Mouse (Mus musculus) lung, postnatal 0 days (tissue): ENCODE measurements around the gene Akap12. TPM values are rescaled to one million over a fixed set of nuclear protein-coding genes. Genes with fewer than 3 reads are reported as not detected.

Source experiments
- ATAC-seq: fragments of 200-750 bp; cut with Nextera tagmentation; 2 replicates; pipeline ENCODE4 v1.8.0; 2017; ENCODE audit warnings: moderate library complexity
- DNase-seq: peaks from one replicate; pipeline ENCODE4 v3.0.0-alpha.2; 2016; ENCODE audit warnings: low spot score
- H3K27ac ChIP-seq: fragments of 300-500 bp; sonication (generic); 2 replicates; pipeline ENCODE4 v1.5.1; 2014; ENCODE audit warnings: antibody characterized with exemption, mild to moderate bottlenecking, low read length, mixed read lengths
- H3K27me3 ChIP-seq: fragments of 300-500 bp; sonication (generic); replicated peaks from 2 replicates; pipeline ENCODE4 v1.6.1; 2014; ENCODE audit warnings: low read length, mixed read lengths; ENCODE audit not compliant: insufficient read depth
- H3K36me3 ChIP-seq: fragments of 300-500 bp; sonication (generic); 2 replicates; pipeline ENCODE4 v1.6.1; 2014; ENCODE audit warnings: low read length, mixed read lengths; ENCODE audit not compliant: insufficient read depth
- H3K4me1 ChIP-seq: fragments of 300-500 bp; sonication (generic); 2 replicates; pipeline ENCODE4 v1.6.1; 2014; ENCODE audit warnings: antibody characterized with exemption, low read depth, low read length, mixed read lengths; ENCODE audit not compliant: insufficient read depth
- H3K4me2 ChIP-seq: fragments of 300-500 bp; sonication (generic); replicated peaks from 2 replicates; pipeline ENCODE4 v1.6.1; 2014; ENCODE audit warnings: low read depth, mild to moderate bottlenecking, low read length, moderate library complexity, mixed read lengths
- H3K4me3 ChIP-seq: fragments of 300-500 bp; sonication (generic); 2 replicates; pipeline ENCODE4 v1.5.1; 2014; ENCODE audit warnings: low read depth, low read length
- H3K9ac ChIP-seq: fragments of 300-500 bp; sonication (generic); replicated peaks from 2 replicates; pipeline ENCODE4 v1.6.1; 2014; ENCODE audit warnings: low read depth, mild to moderate bottlenecking
- H3K9me3 ChIP-seq: fragments of 300-500 bp; sonication (generic); 2 replicates; pipeline ENCODE4 v1.6.1; 2016; ENCODE audit warnings: low read length, mixed read lengths
- CTCF ChIP-seq: IDR thresholded peaks from 2 replicates; pipeline ENCODE4 v1.5.1; 2016; ENCODE audit warnings: antibody characterized with exemption, mild to moderate bottlenecking
- EP300 ChIP-seq: IDR thresholded peaks from 2 replicates; pipeline ENCODE4 v1.6.1; 2016; ENCODE audit warnings: antibody characterized with exemption, mild to moderate bottlenecking, control low read depth
- WGBS: fragments of 180-500 bp; shearing (Covaris S2); extraction: QIAGEN DNeasy Blood & Tissue Kit; methylation state at CpG from one replicate; pipeline ENCODE4 v1.1.7; 2014; 5-methylcytosine and 5-hydroxymethylcytosine counted together
- polyA plus RNA-seq: library from polyadenylated mRNA; unstranded; fragments of >200 nt; fragmentation: Nextera tagmentation; extraction: Ambion mirVana; gene quantifications from 2 replicates; pipeline ENCODE4 v1.2.1, GENCODE M21; 2015

Gene Akap12
- polyA plus RNA-seq, result 49.7 and 59.9 TPM in 2 replicates

DNA sequence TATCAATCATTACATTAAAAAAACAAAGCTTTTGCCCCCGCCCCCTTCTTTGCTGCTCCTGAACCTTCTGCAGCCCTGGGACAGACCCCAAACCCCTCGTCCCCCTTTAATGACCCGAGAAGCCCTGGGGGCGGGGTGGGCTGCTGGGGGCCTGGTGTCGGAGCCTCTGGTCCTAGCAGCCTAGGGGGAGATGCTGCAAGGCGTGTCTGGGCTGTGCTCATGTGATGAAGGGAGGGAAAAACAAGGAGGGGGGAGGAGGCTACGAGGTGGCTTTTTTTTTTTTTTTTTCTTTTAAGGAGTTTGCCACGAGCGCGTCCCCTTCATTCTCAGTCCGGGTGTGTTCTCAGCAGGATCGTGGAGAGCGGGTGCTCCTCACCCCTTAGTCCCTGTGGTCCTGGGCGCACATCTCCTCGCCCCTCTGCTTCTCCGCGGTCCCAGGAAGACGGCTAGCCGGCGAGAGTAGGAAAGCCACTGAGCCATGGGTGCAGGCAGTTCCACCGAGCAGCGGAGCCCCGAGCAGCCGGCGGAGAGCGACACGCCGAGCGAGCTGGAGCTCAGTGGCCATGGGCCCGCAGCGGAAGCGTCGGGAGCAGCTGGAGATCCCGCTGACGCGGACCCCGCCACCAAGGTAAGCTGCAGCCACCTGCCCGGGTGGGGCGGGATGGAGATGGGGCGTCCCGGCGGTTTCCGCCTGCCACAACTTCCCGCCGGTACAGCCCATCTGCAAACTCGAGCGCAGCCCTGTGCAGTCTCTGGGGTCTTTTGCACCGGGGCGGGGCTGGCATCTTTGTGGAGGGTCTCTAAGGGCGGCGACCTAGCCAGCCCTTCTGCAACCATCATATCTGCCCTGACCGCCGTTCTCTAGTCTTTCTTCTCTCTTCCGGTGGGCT, at the start of gene Akap12:
Akap12 (plus strand) TSS at position 340 of the 890 bp plus-strand sequence.
- H3K4me2 ChIP-seq, result peak within 1 kb of the TSS; percentile 93
- H3K36me3 ChIP-seq, result no peaks in the 10 kb centered on the region
- WGBS, result 1% methylated on average over 53 of the region's 54 CpGs
- peak; percentile 49 for DNase-seq
- TF ChIP-seq CTCF (no peak), EP300 (no peak)
- ATAC-seq, result peak; percentile 68
- H3K4me1 ChIP-seq, result no peaks in the 10 kb centered on the region
- peak within 1 kb of the TSS; percentile 29 for H3K9ac ChIP-seq
- 0 out of 2 replicates have a peak within 1 kb of the TSS, but pooled peaks have one; percentile 20 for H3K27ac ChIP-seq
- no peaks in the 10 kb centered on the region for H3K9me3 ChIP-seq
- H3K27me3 ChIP-seq, result no peaks in the 10 kb centered on the region
- H3K4me3 ChIP-seq, result peak within 1 kb of the TSS; percentile 58

- TF ChIP-seq CTCF (no peak), EP300 (no peak)
- DNase-seq, result no peak
- H3K9me3 ChIP-seq, result no peaks in the 10 kb centered on the region
- no peak for ATAC-seq
- no peak overlapping the region for H3K4me3 ChIP-seq
- 80% methylated on average over 17 of the region's 17 CpGs for WGBS
- H3K36me3 ChIP-seq, result no peaks in the 10 kb centered on the region
- H3K4me2 ChIP-seq, result no peak overlapping the region
- no peaks in the 10 kb centered on the region for H3K4me1 ChIP-seq
- no peak overlapping the region for H3K9ac ChIP-seq
- H3K27ac ChIP-seq, result no peak overlapping the region
- no peaks in the 10 kb centered on the region for H3K27me3 ChIP-seq
Observed at GRCm38 (mm10) chr10:4230563-4231359, 35.4 kb upstream of the Akap12 start.

GRCm38 (mm10) chr10:4233102-4233501, 33.1 kb upstream of the Akap12 start:
- Histone ChIP-seq H3K9me3 (no peaks in the 10 kb centered on the region), H3K4me1 (no peaks in the 10 kb centered on the region), H3K27ac (no peak overlapping the region), H3K36me3 (no peaks in the 10 kb centered on the region), H3K4me2 (no peak overlapping the region), H3K4me3 (no peak overlapping the region), H3K27me3 (no peaks in the 10 kb centered on the region), H3K9ac (no peak overlapping the region)
- WGBS, result 19% methylated on average over 9 of the region's 9 CpGs
- ATAC-seq (peak; percentile 16), DNase-seq (peak; percentile 65)
- TF ChIP-seq EP300, result no peak
- TF ChIP-seq CTCF, result 0 out of 2 replicates have a peak, but pooled peaks have one; percentile 3

GRCm38 (mm10) chr10:4239794-4240574, 26.2 kb upstream of the Akap12 start:
- WGBS, result 43% methylated on average over 5 of the region's 5 CpGs
- peak; percentile 91 for ATAC-seq

DNA sequence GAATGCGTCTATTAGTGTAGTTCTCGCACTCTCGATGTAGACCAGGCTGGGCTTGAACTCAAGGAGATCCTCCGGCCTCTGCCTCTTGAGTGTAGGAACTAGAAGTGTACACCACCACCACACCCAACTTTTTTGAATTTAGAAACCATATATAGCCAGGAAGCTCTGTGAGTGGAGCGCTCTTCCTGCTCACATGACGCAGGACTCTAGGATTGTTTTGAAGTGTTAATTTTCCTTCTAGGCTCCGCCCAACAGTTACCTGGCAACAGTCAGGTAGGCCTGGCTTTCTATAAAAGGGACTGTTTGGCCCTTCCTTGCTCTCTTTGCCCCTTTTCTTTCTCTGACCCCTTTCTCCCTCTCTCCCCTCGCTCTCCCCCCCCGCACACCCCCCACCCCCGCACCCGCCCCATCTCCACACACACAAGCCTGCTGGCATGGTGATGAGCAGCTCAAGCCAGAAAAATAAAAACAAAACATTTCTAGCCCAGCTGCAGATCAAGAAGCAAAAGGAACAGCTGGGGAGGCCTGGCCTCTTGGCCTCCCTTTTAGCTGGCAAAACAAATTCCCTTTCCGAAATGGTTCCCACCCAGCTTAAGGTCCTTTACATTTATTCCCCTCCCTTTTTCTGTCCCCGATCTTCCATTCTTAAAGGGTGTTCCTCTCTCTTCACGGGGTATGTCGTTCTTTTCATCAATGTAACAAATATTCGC, 22.4 kb upstream of the Akap12 start:
- ATAC-seq (peak; percentile 72), DNase-seq (peak; percentile 84)
- no peaks in the 10 kb centered on the region for H3K27me3 ChIP-seq
- TF ChIP-seq EP300, result peak; percentile 34; the same call in 1 of the 2 replicates
- no peak for TF ChIP-seq CTCF
- no peak overlapping the region for H3K4me3 ChIP-seq
- H3K4me2 ChIP-seq, result no peak overlapping the region
- no peak overlapping the region for H3K9ac ChIP-seq
- H3K9me3 ChIP-seq, result no peaks in the 10 kb centered on the region
- peak overlapping the region; percentile 55; the same call in 1 of the 2 replicates for H3K27ac ChIP-seq
- peaks cover 3% of the 10 kb centered on the region; the same call in 1 of the 2 replicates for H3K4me1 ChIP-seq
- WGBS, result 73% methylated on average over 15 of the region's 16 CpGs
- no peaks in the 10 kb centered on the region for H3K36me3 ChIP-seq

More at GRCm38 (mm10) chr10:4239794-4240574, 26.2 kb upstream of the Akap12 start:
- Histone ChIP-seq H3K9ac (no peak overlapping the region), H3K9me3 (no peaks in the 10 kb centered on the region), H3K4me3 (no peak overlapping the region), H3K27me3 (no peaks in the 10 kb centered on the region), H3K4me1 (peaks cover 3% of the 10 kb centered on the region; the same call in 1 of the 2 replicates), H3K27ac (peak overlapping the region; percentile 68), H3K4me2 (no peak overlapping the region), H3K36me3 (no peaks in the 10 kb centered on the region)
- TF ChIP-seq CTCF (no peak), EP300 (no peak)
- DNase-seq, result peak; percentile 92
